Mouse (Mus musculus) liver, embryonic 14.5 days (tissue): Measurements from ENCODE around the gene Trim71. TPM values are rescaled to one million over a fixed set of nuclear protein-coding genes. Genes with fewer than 3 reads are reported as not detected.

ENCODE experiments used
- ATAC-seq: fragments of 200-750 bp; cut with Nextera tagmentation; 2 replicates; pipeline ENCODE4 v1.8.0; 2017; ENCODE audit warnings: moderate number of reproducible peaks, mild to moderate bottlenecking, moderate library complexity; ENCODE audit not compliant: insufficient read depth
- DNase-seq, 3 experiments: peaks; one replicate each; pipeline ENCODE4 v3.0.0-alpha.2; 2012 to 2013; ENCODE audit warnings: low read depth in 3 of 3, low spot score in 3 of 3
- H3K27ac ChIP-seq: fragments of 300-500 bp; sonication (generic); 2 replicates; pipeline ENCODE4 v1.5.1; 2014; ENCODE audit warnings: moderate library complexity, mild to moderate bottlenecking, control low read depth, inconsistent platforms
- H3K27me3 ChIP-seq: fragments of 300-500 bp; sonication (generic); 2 replicates; pipeline ENCODE4 v1.6.1; 2014; ENCODE audit warnings: mild to moderate bottlenecking, low read length, moderate library complexity; ENCODE audit not compliant: control insufficient read depth, insufficient read depth
- H3K36me3 ChIP-seq: fragments of 300-500 bp; sonication (generic); replicated peaks from 2 replicates; pipeline ENCODE4 v1.6.1; 2014; ENCODE audit warnings: low read depth; ENCODE audit not compliant: control insufficient read depth, insufficient read depth
- H3K4me1 ChIP-seq, 2 experiments: fragments of 200-500 bp in 1 of 2; fragments of 300-500 bp in 1 of 2; sonication (generic) in 1 of 2; replicated peaks; 2 replicates each; pipeline ENCODE4 v1.6.1; 2012 to 2014; ENCODE audit warnings: antibody characterized with exemption in 1 of 2, inconsistent platforms in 1 of 2, low read length in 1 of 2; ENCODE audit not compliant: control insufficient read depth in 2 of 2, insufficient read depth in 2 of 2
- H3K4me2 ChIP-seq: fragments of 300-500 bp; sonication (generic); 2 replicates; pipeline ENCODE4 v1.6.1; 2014; ENCODE audit warnings: low read depth, mild to moderate bottlenecking, control low read depth, moderate library complexity
- H3K4me3 ChIP-seq, 2 experiments: fragments of 200-500 bp in 1 of 2; fragments of 300-500 bp in 1 of 2; sonication (generic) in 1 of 2; 2 replicates each; pipeline ENCODE4 v1.5.1; 2012 to 2014; ENCODE audit warnings: low read depth in 2 of 2, low read length in 2 of 2, mild to moderate bottlenecking in 2 of 2, control low read depth in 1 of 2, inconsistent platforms in 1 of 2, moderate library complexity in 1 of 2; ENCODE audit not compliant: insufficient read depth in 1 of 2
- H3K9ac ChIP-seq: fragments of 300-500 bp; sonication (generic); replicated peaks from 2 replicates; pipeline ENCODE4 v1.6.1; 2014; ENCODE audit warnings: mild to moderate bottlenecking, control low read depth, moderate library complexity
- H3K9me3 ChIP-seq: fragments of 300-500 bp; sonication (generic); 2 replicates; pipeline ENCODE4 v1.6.1; 2016; ENCODE audit warnings: low read length, mixed read lengths; ENCODE audit not compliant: control insufficient read depth
- CTCF ChIP-seq: IDR thresholded peaks from 2 replicates; pipeline ENCODE4 v1.5.1; 2016; ENCODE audit warnings: antibody characterized with exemption, low read depth, control low read depth
- EP300 ChIP-seq: IDR thresholded peaks from 2 replicates; pipeline ENCODE4 v1.6.1; 2016; ENCODE audit warnings: antibody characterized with exemption, low read depth
- WGBS: fragments of 180-500 bp; shearing (Covaris S2); extraction: QIAGEN DNeasy Blood & Tissue Kit; methylation state at CpG from one replicate; pipeline ENCODE4 v1.1.7; 2014; ENCODE audit not compliant: insufficient replicate concordance; 5-methylcytosine and 5-hydroxymethylcytosine counted together
- polyA plus RNA-seq, 2 experiments: library from polyadenylated mRNA; depleted of rRNA in 1 of 2; stranded (reverse) in 1 of 2; unstranded in 1 of 2; fragments of >200 nt; fragmentation: Nextera tagmentation in 1 of 2; extraction: Ambion mirVana in 1 of 2; gene quantifications; 2 replicates each; pipeline versions ENCODE4 v1.2.1 to v1.2.3; 2012 to 2014

Gene Trim71
- polyA plus RNA-seq (2012; rRNA removed) (0.61 and 0.74 TPM in 2 replicates), polyA plus RNA-seq (2014; fragmentation: Nextera tagmentation; extraction: Ambion mirVana) (0.62 and 0.82 TPM in 2 replicates)

DNA sequence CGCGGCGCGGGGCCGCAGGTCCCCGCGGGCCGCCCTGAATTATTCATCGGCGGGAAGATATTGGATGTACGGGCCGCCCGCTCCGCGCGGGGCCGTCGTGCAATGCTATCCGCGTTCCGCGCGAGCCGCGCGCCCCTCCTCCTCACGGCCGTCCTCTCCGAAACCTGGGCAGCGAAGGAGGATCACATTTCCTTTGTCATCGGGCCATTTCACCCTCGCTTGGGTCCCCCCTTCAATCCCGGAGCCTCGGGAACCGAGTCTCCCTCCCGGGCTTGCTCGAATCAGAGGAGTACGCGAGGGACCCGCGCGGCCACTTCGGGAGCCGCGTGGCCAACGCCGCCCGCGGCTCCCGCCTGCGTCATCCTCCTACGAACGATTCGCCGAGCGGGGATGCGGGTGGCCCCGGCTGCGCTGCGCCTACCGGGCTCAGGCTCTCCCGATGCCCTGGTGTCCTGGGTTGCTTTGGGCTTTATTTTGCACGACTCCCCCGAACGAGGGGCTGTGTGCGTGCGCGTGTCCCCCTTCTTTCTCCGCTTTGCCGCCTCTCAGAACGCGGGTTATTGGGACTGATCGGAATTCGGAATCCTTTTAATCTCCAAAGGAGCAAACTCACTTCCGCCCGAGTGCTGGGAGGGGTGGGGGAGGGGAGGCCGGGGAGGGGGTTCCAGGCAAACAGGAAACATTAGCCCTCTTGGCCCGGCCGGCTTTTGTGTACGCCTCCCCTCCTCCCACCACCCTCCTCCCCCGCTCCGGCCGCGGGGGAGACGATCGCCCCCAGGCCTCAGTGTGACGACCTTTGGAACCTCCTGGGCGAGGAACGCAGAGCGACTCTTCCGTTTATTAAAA is at the start of gene Trim71:
TSS of gene Trim71 (minus strand) at position 609 of the 846 bp plus-strand sequence.
- Histone ChIP-seq H3K9me3 (no peaks in the 10 kb centered on the region), H3K27ac (no peak within 1 kb of the TSS), H3K27me3 (peaks cover 62% of the 10 kb centered on the region), H3K36me3 (no peaks in the 10 kb centered on the region), H3K4me1 (no peaks in the 10 kb centered on the region; a peak in 1 of 4 replicates), H3K9ac (peak within 1 kb of the TSS; percentile 21), H3K4me2 (peak within 1 kb of the TSS; percentile 51), H3K4me3 (peak within 1 kb of the TSS; percentile 55 to 58)
- WGBS: under 1% methylated on average over 84 of the region's 91 CpGs
- no peak for DNase-seq
- TF ChIP-seq CTCF (no peak), EP300 (no peak)
- peak; percentile 46; the same call in 1 of the 2 replicates for ATAC-seq

DNA sequence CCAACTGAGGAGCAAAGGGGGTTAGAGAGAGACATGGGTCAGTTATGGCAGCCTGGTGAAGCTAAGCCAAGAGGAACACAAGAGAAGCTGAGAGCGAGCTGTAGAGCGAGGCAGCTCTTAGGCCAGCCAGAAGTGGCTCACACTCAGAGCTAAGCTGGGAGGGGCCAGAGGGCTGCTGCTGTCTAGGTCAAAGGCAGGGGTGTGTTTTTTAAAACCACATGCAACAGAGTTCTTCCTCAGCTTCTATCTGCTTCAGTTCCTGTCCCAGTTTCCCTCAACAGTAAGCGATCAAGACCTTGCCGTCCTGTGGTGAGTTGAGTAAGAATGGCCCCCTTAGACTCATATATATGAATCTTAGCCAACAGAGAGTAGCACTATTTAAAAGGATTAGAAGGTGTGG is 48.9 kb upstream of the Trim71 start:
- no peaks in the 10 kb centered on the region for H3K4me1 ChIP-seq
- peaks cover 42% of the 10 kb centered on the region for H3K36me3 ChIP-seq
- no peak overlapping the region for H3K27ac ChIP-seq
- no peak overlapping the region for H3K4me3 ChIP-seq
- DNase-seq (no peak), ATAC-seq (no peak)
- no peak overlapping the region for H3K9ac ChIP-seq
- H3K4me2 ChIP-seq: no peak overlapping the region
- TF ChIP-seq CTCF: no peak
- no peak for TF ChIP-seq EP300
- H3K9me3 ChIP-seq: no peaks in the 10 kb centered on the region
- no peaks in the 10 kb centered on the region for H3K27me3 ChIP-seq
- WGBS: 79% methylated on average over 4 of the region's 4 CpGs

DNA sequence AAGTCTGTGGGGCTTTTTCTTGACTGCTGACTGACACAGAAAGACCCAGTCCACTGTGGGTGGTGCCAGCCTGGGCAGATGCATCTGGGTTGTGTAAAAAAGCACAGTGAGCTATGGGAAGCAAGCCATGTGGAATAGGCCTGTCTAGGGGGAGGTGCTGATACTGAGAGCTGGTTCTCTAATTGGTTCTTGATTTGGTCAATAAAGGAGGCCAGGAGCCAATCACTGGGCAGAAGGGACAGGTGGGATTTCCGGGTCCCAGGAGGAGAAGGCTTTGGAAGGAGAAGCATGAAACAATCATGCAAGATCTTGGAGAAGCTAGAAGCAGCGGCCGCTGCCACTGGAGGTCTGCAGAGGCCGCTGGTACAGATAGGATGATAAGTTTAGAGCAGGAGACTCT is 48.4 kb upstream of the Trim71 start:
- 84% methylated on average over 4 of the region's 4 CpGs for WGBS
- no peak for DNase-seq
- no peaks in the 10 kb centered on the region for H3K27me3 ChIP-seq
- H3K36me3 ChIP-seq: peaks cover 38% of the 10 kb centered on the region
- no peak overlapping the region for H3K27ac ChIP-seq
- H3K9me3 ChIP-seq: no peaks in the 10 kb centered on the region
- no peak for ATAC-seq
- no peak overlapping the region for H3K9ac ChIP-seq
- TF ChIP-seq EP300 (no peak), CTCF (no peak)
- H3K4me2 ChIP-seq: no peak overlapping the region
- H3K4me1 ChIP-seq: no peaks in the 10 kb centered on the region
- no peak overlapping the region for H3K4me3 ChIP-seq

DNA sequence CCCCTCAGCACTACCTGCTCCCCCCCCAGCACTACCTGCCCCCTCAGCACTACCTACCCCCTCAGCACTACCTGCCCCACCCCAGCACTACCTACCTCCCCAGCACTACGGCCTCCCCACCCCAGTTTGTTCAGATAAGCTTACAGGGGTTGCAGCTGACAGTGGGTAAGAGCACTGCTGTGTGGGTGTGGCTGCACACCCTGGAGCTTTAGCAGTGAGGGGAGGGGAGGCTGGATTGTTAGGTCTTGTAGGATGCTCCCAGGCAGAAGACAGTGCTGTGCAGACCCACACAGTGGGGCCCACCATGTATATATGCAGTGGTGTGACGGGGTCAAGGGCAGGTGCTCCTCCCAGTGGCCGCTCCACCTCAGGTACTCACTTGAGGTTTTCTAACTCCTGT is 46.1 kb upstream of the Trim71 start:
- ATAC-seq (peak; percentile 37; the same call in 1 of the 2 replicates), DNase-seq (no peak)
- TF ChIP-seq CTCF: no peak
- TF ChIP-seq EP300: no peak
- WGBS: 54% methylated on average over 3 of the region's 3 CpGs
- peaks cover 32% of the 10 kb centered on the region for H3K36me3 ChIP-seq
- no peaks in the 10 kb centered on the region for H3K4me1 ChIP-seq
- no peak overlapping the region for H3K4me2 ChIP-seq
- H3K27me3 ChIP-seq: no peaks in the 10 kb centered on the region
- H3K27ac ChIP-seq: no peak overlapping the region
- no peaks in the 10 kb centered on the region for H3K9me3 ChIP-seq
- H3K4me3 ChIP-seq: no peak overlapping the region
- no peak overlapping the region for H3K9ac ChIP-seq

DNA sequence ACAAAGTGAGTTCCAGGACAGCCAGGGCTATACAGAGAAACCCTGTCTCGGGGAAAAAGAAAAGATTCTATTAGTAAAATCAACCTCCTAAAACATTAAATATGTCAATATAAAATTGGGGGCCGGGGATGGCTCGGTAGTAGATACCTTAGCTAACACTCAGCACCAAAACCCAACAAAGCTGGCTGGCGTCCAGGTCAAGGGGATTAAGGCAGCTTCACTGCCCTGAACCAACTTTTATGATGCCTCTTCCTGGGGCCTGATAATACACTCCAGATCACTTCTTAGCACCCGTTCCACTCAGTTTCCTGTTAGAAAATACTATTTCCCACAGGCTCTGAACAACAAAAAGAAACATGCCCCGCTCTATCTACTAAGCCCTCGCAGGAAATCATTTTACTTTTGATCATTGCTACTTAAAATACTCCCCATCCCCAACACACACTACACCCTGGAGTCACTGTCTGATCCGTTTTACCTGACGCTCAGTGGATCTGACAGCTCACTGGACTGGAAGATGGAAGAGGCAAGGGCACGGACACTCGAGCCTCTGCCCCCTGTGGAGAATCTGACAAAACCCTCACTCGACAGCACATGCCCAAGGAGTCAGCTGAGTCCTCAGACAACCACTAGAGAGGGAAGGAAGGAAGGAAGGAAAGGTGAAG is 39.8 kb upstream of the Trim71 start:
- TF ChIP-seq CTCF: no peak
- no peak for TF ChIP-seq EP300
- H3K9me3 ChIP-seq: no peaks in the 10 kb centered on the region
- 69% methylated on average over 12 of the region's 12 CpGs for WGBS
- no peaks in the 10 kb centered on the region for H3K27me3 ChIP-seq
- H3K4me3 ChIP-seq: no peak overlapping the region
- H3K9ac ChIP-seq: no peak overlapping the region
- no peaks in the 10 kb centered on the region for H3K4me1 ChIP-seq
- no peak overlapping the region for H3K4me2 ChIP-seq
- ATAC-seq (no peak), DNase-seq (no peak)
- H3K36me3 ChIP-seq: peaks cover 15% of the 10 kb centered on the region
- no peak overlapping the region for H3K27ac ChIP-seq
